Mouse (Mus musculus) myocyte (in vitro differentiated cells): Measurements from ENCODE around the gene Erf. TPM values are rescaled to one million over a fixed set of nuclear protein-coding genes. Genes with fewer than 3 reads are reported as not detected.

Experiments used
- H3K27me3 ChIP-seq: one replicate; pipeline ENCODE4 v1.6.1; 2011; ENCODE audit not compliant: control insufficient read depth, insufficient read depth, insufficient read length
- H3K36me3 ChIP-seq: one replicate; pipeline ENCODE4 v1.6.1; 2011; ENCODE audit not compliant: control insufficient read depth, insufficient read depth
- H3K4me2 ChIP-seq: one replicate; pipeline ENCODE4 v1.6.1; 2011; ENCODE audit warnings: low read depth, control low read depth
- H3K4me3 ChIP-seq: one replicate; pipeline ENCODE4 v1.5.1; 2011; ENCODE audit warnings: mild to moderate bottlenecking, control low read depth, moderate library complexity
- H3K79me2 ChIP-seq: one replicate; pipeline ENCODE4 v1.6.1; 2011; ENCODE audit not compliant: control insufficient read depth, insufficient read depth
- H3ac ChIP-seq: one replicate; pipeline ENCODE4 v1.6.1; 2011; ENCODE audit not compliant: control insufficient read depth, insufficient read length
- CEBPB ChIP-seq: IDR thresholded peaks from 2 replicates; pipeline ENCODE4 v1.6.1; 2011; ENCODE audit warnings: mild to moderate bottlenecking, moderate library complexity; ENCODE audit not compliant: poor library complexity, insufficient read depth, severe bottlenecking
- E2F4 ChIP-seq: IDR thresholded peaks from one replicate; pipeline ENCODE4 v1.6.1; 2011; ENCODE audit warnings: mild to moderate bottlenecking, control low read depth, moderate library complexity; ENCODE audit not compliant: insufficient read depth
- MAX ChIP-seq: IDR thresholded peaks from one replicate; pipeline ENCODE4 v1.6.1; 2011; ENCODE audit warnings: low read depth, mild to moderate bottlenecking, control low read depth
- MYOD1 ChIP-seq, 3 experiments: IDR thresholded peaks; one replicate each; pipeline ENCODE4 v1.6.1; 2011; ENCODE audit warnings: control low read depth in 2 of 3, low read depth in 2 of 3, mild to moderate bottlenecking in 2 of 3, moderate library complexity in 1 of 3; ENCODE audit not compliant: insufficient read length in 2 of 3, control insufficient read depth in 1 of 3
- MYOG ChIP-seq, 3 experiments: IDR thresholded peaks; one replicate each; pipeline ENCODE4 v1.6.1; 2011; ENCODE audit warnings: control low read depth in 2 of 3, low read depth in 2 of 3, mild to moderate bottlenecking in 2 of 3; ENCODE audit not compliant: insufficient read length in 2 of 3, control insufficient read depth in 1 of 3, insufficient read depth in 1 of 3
- POLR2A ChIP-seq: IDR thresholded peaks from one replicate; pipeline ENCODE4 v1.6.1; 2011; ENCODE audit warnings: low read depth, mild to moderate bottlenecking, control low read depth, moderate library complexity; ENCODE audit not compliant: insufficient read length
- POLR2AphosphoS2 ChIP-seq: IDR thresholded peaks from one replicate; pipeline ENCODE4 v1.6.1; 2011; ENCODE audit warnings: low read depth, control low read depth; ENCODE audit not compliant: insufficient read length
- REST ChIP-seq: IDR thresholded peaks from one replicate; pipeline ENCODE4 v1.6.1; 2011; ENCODE audit warnings: mild to moderate bottlenecking, control low read depth, moderate library complexity; ENCODE audit not compliant: insufficient read depth, insufficient read length
- SRF ChIP-seq: IDR thresholded peaks from one replicate; pipeline ENCODE4 v1.6.1; 2011; ENCODE audit warnings: low read depth; ENCODE audit not compliant: control insufficient read depth, insufficient read length
- TCF12 ChIP-seq: IDR thresholded peaks from one replicate; pipeline ENCODE4 v1.6.1; 2011; ENCODE audit warnings: mild to moderate bottlenecking, control low read depth; ENCODE audit not compliant: poor library complexity, insufficient read depth, severe bottlenecking
- TCF3 ChIP-seq: IDR thresholded peaks from one replicate; pipeline ENCODE4 v1.6.1; 2011; ENCODE audit warnings: low read depth, control low read depth; ENCODE audit not compliant: insufficient read length
- USF1 ChIP-seq: IDR thresholded peaks from one replicate; pipeline ENCODE4 v1.6.1; 2011; ENCODE audit warnings: low read depth, mild to moderate bottlenecking, control low read depth, moderate library complexity
- polyA plus RNA-seq: library from polyadenylated mRNA; unstranded; fragments of >200 nt; fragmentation: generic; extraction: Trizol; gene quantifications from one replicate; pipeline ENCODE4 v1.2.1, GENCODE M21; 2012; ENCODE audit warnings: missing spikeins

The Erf gene
- polyA plus RNA-seq, 1 experiment = 42.5 TPM

- TF ChIP-seq TCF3 (no peak), MYOG (IDR thresholded peaks at IDR 0.05; ENCODE audit: control insufficient read depth in 1 of 3, insufficient read depth in 1 of 3, insufficient read length in 2 of 3, low read depth in 2 of 3) (no peak), USF1 (no peak), MYOD1 (IDR thresholded peaks at IDR 0.05; ENCODE audit: control insufficient read depth in 1 of 3, insufficient read length in 2 of 3, low read depth in 2 of 3) (no peak), REST (no peak), E2F4 (no peak), POLR2A (no peak), POLR2AphosphoS2 (no peak), MAX (no peak)
- H3K4me3 ChIP-seq = peak overlapping the region; percentile 84
- no peaks in the 10 kb centered on the region for H3K27me3 ChIP-seq
- H3K4me2 ChIP-seq = peak overlapping the region; percentile 99
- H3K36me3 ChIP-seq = no peaks in the 10 kb centered on the region
- peak overlapping the region; percentile 27 for H3ac ChIP-seq
- H3K79me2 ChIP-seq = peaks cover 60% of the 10 kb centered on the region
Measured at GRCm38 (mm10) chr7:25247498-25247897, 3.1 kb downstream of the Erf start.

DNA sequence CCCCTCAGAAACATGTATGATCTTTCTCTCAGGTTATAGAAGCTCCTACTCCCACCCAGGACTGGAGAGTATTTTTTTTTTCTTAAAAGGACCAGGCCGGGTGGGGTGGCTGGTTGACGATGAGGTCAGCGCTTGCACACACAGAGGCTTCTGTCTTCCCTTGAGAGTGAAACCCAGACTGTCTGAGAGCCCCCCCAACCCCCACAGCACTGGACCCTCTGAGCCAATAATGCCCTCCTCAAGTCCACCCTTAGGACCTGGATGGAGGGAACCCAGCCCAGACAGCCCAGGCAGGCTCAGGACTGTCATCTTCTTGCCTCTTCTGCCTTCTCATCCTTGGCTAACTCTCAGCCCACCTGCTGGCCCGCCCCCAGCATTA is 3.8 kb downstream of the Erf start:
- Histone ChIP-seq H3K4me2 (peak overlapping the region; percentile 99), H3K4me3 (peak overlapping the region; percentile 84), H3K79me2 (peaks cover 60% of the 10 kb centered on the region), H3K27me3 (no peaks in the 10 kb centered on the region), H3K36me3 (no peaks in the 10 kb centered on the region), H3ac (no peak overlapping the region)
- TF ChIP-seq TCF3 (no peak), TCF12 (no peak), USF1 (no peak), SRF (no peak), MYOD1 (IDR thresholded peaks at IDR 0.05; ENCODE audit: control insufficient read depth in 1 of 3, insufficient read length in 2 of 3, low read depth in 2 of 3) (no peak), REST (no peak), CEBPB (no peak), POLR2A (no peak), E2F4 (no peak), MYOG (IDR thresholded peaks at IDR 0.05; ENCODE audit: control insufficient read depth in 1 of 3, insufficient read depth in 1 of 3, insufficient read length in 2 of 3, low read depth in 2 of 3) (no peak), MAX (no peak), POLR2AphosphoS2 (no peak)

DNA sequence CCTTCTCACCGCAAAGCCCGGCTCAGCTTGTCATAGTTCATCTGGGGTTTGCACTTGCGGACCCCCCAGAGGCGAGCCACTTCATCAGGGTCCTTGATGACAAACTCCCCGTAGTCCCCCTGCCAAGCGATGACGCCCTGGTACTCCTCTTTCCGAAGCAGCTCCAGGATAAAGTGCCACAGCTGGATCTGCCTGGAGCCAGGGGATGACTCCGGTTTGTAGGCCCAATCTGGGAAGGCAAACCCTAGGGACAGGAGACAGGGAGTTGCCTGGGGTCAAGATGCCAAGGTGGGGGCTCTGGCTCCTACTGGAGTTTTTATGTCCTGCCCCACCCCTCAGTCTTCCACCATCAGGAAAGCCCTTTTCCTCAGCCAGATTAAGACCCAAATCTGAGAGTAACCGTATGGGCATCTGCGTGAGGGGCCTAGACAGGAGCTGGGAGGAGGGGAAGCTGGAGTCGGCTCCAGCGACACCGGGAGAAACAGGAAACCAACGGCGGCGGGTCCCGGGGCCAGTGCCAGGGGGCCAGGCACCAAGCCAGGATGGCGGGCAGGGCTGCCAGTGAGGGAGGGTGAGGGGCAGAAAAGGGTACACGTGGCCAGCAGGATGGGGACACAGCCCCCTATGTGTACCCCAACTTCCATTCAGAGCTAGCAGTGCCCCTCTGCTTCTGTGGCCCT is 4.3 kb downstream of the Erf start:
- H3K36me3 ChIP-seq = no peaks in the 10 kb centered on the region
- TF ChIP-seq USF1 = no peak
- no peak for TF ChIP-seq TCF12
- TF ChIP-seq MAX = no peak
- TF ChIP-seq POLR2A = peak; percentile 14
- peak; percentile 14 for TF ChIP-seq POLR2AphosphoS2
- no peak for TF ChIP-seq MYOD1 (IDR thresholded peaks at IDR 0.05; ENCODE audit: control insufficient read depth in 1 of 3, insufficient read length in 2 of 3, low read depth in 2 of 3)
- H3ac ChIP-seq = no peak overlapping the region
- H3K27me3 ChIP-seq = no peaks in the 10 kb centered on the region
- H3K4me2 ChIP-seq = peak overlapping the region; percentile 99
- peaks cover 60% of the 10 kb centered on the region for H3K79me2 ChIP-seq
- peak overlapping the region; percentile 84 for H3K4me3 ChIP-seq

DNA sequence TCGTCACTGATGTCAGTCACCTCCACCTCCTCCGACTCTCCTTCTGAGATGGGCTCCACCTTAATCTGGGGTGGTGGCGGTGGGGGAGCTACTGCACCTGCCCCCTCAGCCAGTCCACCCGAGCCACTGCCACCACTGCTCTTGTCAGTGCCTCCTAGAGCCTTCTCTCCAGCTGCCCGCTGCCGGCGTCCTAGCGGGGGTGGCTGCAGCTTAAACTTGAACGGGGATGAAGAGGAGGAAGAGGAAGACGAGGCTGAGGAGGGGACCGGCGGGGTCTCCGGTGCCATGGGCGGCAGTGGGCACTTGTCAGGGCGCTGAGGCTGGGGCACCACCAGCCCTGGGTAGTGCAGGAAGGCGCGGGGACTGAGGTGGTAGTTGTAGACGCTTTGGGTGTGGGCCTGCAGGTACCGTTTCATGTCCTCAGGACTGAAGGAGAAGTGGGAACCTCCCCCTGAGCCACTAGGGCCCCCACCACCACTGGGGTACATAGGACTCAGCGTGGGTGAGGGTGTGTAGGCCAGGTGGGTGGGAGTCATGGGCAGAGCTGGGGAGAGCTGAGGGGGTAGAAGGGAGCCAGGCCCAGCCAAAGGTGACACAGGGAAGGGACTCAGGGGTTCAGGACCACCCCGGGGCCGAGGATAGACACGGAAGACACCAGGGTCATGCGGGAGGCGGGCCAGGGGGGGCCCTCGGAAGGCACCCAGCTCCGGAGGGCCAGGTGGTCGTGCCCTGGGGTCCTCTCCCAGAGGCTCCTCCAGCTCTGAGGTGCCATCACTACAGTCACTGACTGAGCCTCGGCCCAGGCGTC is 5.8 kb downstream of the Erf start:
- peaks cover 53% of the 10 kb centered on the region for H3K79me2 ChIP-seq
- no peaks in the 10 kb centered on the region for H3K27me3 ChIP-seq
- H3K4me2 ChIP-seq = no peak overlapping the region
- no peaks in the 10 kb centered on the region for H3K36me3 ChIP-seq
- no peak overlapping the region for H3K4me3 ChIP-seq
- TF ChIP-seq E2F4 = no peak
- no peak for TF ChIP-seq SRF
- no peak for TF ChIP-seq POLR2A
- no peak for TF ChIP-seq MYOG (IDR thresholded peaks at IDR 0.05; ENCODE audit: control insufficient read depth in 1 of 3, insufficient read depth in 1 of 3, insufficient read length in 2 of 3, low read depth in 2 of 3)
- TF ChIP-seq REST = no peak
- no peak for TF ChIP-seq MYOD1 (IDR thresholded peaks at IDR 0.05; ENCODE audit: control insufficient read depth in 1 of 3, insufficient read length in 2 of 3, low read depth in 2 of 3)
- TF ChIP-seq TCF12 = no peak
- TF ChIP-seq CEBPB = no peak
- no peak overlapping the region for H3ac ChIP-seq

- Histone ChIP-seq H3K4me3 (no peak overlapping the region), H3K36me3 (no peaks in the 10 kb centered on the region)
- no peak for TF ChIP-seq REST
- TF ChIP-seq E2F4 = no peak
- no peak for TF ChIP-seq POLR2AphosphoS2
- no peak for TF ChIP-seq TCF12
Measured at GRCm38 (mm10) chr7:25243361-25243760, 7.2 kb downstream of the Erf start.

More at GRCm38 (mm10) chr7:25243361-25243760, 7.2 kb downstream of the Erf start:
- peaks cover 43% of the 10 kb centered on the region for H3K79me2 ChIP-seq
- H3ac ChIP-seq = no peak overlapping the region
- no peak overlapping the region for H3K4me2 ChIP-seq
- H3K27me3 ChIP-seq = no peaks in the 10 kb centered on the region
